Comparison of ENCODE assay signal across 19 mouse cellular contexts in genomic region chr16:40491606-40492005, GRCm38 (mm10).
DNase-seq lines count a peak whose midpoint lies in the region; ATAC-seq and TF ChIP-seq lines count a peak whose summit lies in the region.
"Had no signal": no experiment of that assay in that cellular context is flagged by ENCODE, and none has a peak within 500 bp of the region (broad histone marks: within the 10 kb centered on the region; RNA-seq: fewer than 3 reads in every experiment).

No protein-coding gene starts in this region.

- H3K4me3 ChIP-seq in intestine, embryonic 15.5 days (replicated peaks), result no peak overlapping the region
- H3K4me3 ChIP-seq in intestine, postnatal 0 days (ENCODE audit: low read depth, low read length), result no peak overlapping the region
- H3K4me3 ChIP-seq in intestine, embryonic 16.5 days (ENCODE audit: low read length), result no peak overlapping the region

- 84% methylated on average over 2 of the region's 2 CpGs for WGBS in intestine, embryonic 15.5 days
- WGBS in intestine, postnatal 0 days, result 34% methylated on average over 2 of the region's 2 CpGs
- 63% methylated on average over 2 of the region's 2 CpGs for WGBS in intestine, embryonic 16.5 days

- H3K36me3 ChIP-seq in intestine, embryonic 15.5 days, result no peaks in the 10 kb centered on the region
- no peaks in the 10 kb centered on the region for H3K36me3 ChIP-seq in intestine, postnatal 0 days (ENCODE audit: control insufficient read depth, insufficient read depth)
- H3K36me3 ChIP-seq in intestine, embryonic 16.5 days (ENCODE audit: control insufficient read depth, insufficient read depth, low read length), result no peaks in the 10 kb centered on the region
- H3K36me3 ChIP-seq: G1E had no signal

- H3K27ac ChIP-seq in intestine, embryonic 15.5 days, result no peak overlapping the region
- no peak overlapping the region for H3K27ac ChIP-seq in intestine, postnatal 0 days (ENCODE audit: low read depth, low read length)
- no peak overlapping the region for H3K27ac ChIP-seq in intestine, embryonic 16.5 days (ENCODE audit: low read length)

- no peak for DNase-seq in right cerebral cortex, postnatal 25 days
- DNase-seq: adrenal gland, adult 2 months; adrenal gland, adult 8-10 months; adrenal gland, postnatal 10 days; adrenal gland, postnatal 14 days; adrenal gland, postnatal 25 days; adrenal gland, postnatal 36 days; B cell, adult 2 months; cerebellum, adult 11 months; cerebellum, adult 11-12 months; cerebellum, adult 18-20 months had no signal

- H3K9ac ChIP-seq in intestine, embryonic 15.5 days, result no peak overlapping the region
- H3K9ac ChIP-seq in intestine, postnatal 0 days (ENCODE audit: low read depth, low read length), result no peak overlapping the region
- H3K9ac ChIP-seq in intestine, embryonic 16.5 days (ENCODE audit: low read depth, low read length), result no peak overlapping the region

- TF ChIP-seq CTCF in intestine, postnatal 0 days (IDR thresholded peaks at IDR 0.05; ENCODE audit: low read depth), result no peak

- no peak overlapping the region for H3K4me2 ChIP-seq in intestine, embryonic 15.5 days (replicated peaks)
- no peak overlapping the region for H3K4me2 ChIP-seq in intestine, postnatal 0 days (replicated peaks; ENCODE audit: low read depth)
- H3K4me2 ChIP-seq in intestine, embryonic 16.5 days (ENCODE audit: low read depth, low read length), result no peak overlapping the region

- no peaks in the 10 kb centered on the region for H3K4me1 ChIP-seq in intestine, embryonic 15.5 days (replicated peaks)
- no peaks in the 10 kb centered on the region for H3K4me1 ChIP-seq in intestine, postnatal 0 days (replicated peaks; ENCODE audit: control insufficient read depth, insufficient read depth, low read length)
- no peaks in the 10 kb centered on the region for H3K4me1 ChIP-seq in intestine, embryonic 16.5 days (ENCODE audit: control insufficient read depth, insufficient read depth, low read length)

- H3K27me3 ChIP-seq in intestine, embryonic 15.5 days (replicated peaks), result no peaks in the 10 kb centered on the region
- H3K27me3 ChIP-seq in intestine, postnatal 0 days (replicated peaks; ENCODE audit: control insufficient read depth, insufficient read depth, low read length), result no peaks in the 10 kb centered on the region
- no peaks in the 10 kb centered on the region for H3K27me3 ChIP-seq in intestine, embryonic 16.5 days (replicated peaks; ENCODE audit: control insufficient read depth, insufficient read depth, low read length)
- H3K27me3 ChIP-seq: CH12.LX, Patski had no signal

- H3K9me3 ChIP-seq in intestine, embryonic 15.5 days, result no peaks in the 10 kb centered on the region
- no peaks in the 10 kb centered on the region for H3K9me3 ChIP-seq in intestine, postnatal 0 days (ENCODE audit: control insufficient read depth)
- H3K9me3 ChIP-seq in intestine, embryonic 16.5 days (ENCODE audit: control insufficient read depth, low read length), result no peaks in the 10 kb centered on the region
- H3K9me3 ChIP-seq: G1E had no signal

- ATAC-seq in intestine, embryonic 15.5 days, result peak; percentile 61
- no peak for ATAC-seq in intestine, postnatal 0 days
- peak; percentile 75 for ATAC-seq in intestine, embryonic 16.5 days
- ATAC-seq: activated CD4-positive, CD25-positive, alpha-beta regulatory T cell, adult 4 months; CD4-positive, CD25-positive, alpha-beta regulatory T cell, adult 4 months; Patski had no signal
